Mouse (Mus musculus) large intestine, adult 2 months (tissue): ENCODE data around the gene Cdkal1. TPM values are rescaled to one million over a fixed set of nuclear protein-coding genes. Genes with fewer than 3 reads are reported as not detected.
A peak's percentile ranks its signal among the peaks of the same experiment; 100 is the strongest.

Experiments used
- DNase-seq: peaks from one replicate; pipeline ENCODE4 v3.0.0-alpha.2; 2012; ENCODE audit warnings: low read depth, low spot score
- WGBS: fragments of 180-500 bp; shearing (Covaris S2); methylation state at CpG from one replicate; pipeline ENCODE4 v1.1.7; 2018; 5-methylcytosine and 5-hydroxymethylcytosine counted together
- polyA plus RNA-seq: library from polyadenylated mRNA; depleted of rRNA; stranded (reverse); fragments of >200 nt; gene quantifications from 2 replicates; pipeline ENCODE4 v1.2.3, GENCODE M21; 2012

The Cdkal1 gene
- polyA plus RNA-seq, 1 experiment: 1.5 TPM

DNA sequence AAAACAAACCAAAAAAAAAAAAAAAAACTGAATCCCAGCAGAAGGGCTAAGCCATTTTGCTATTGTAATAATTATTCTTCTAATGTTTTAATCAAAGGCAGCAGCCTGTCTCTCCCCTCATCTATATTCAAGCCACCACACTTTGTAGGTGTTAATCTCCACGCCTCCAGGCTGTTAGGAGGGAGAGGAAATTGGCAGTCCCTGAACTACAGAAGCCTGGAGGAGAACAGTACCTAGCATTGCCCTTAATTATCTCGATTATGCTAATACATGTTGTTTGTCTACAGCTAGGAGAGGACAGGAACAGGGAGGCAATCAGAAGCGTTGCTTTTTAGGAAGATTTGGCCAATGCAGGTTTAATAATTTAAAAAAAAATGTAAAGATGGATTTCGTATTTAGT lies 659.8 kb downstream of the Cdkal1 start:
- 74% methylated on average over 4 of the region's 4 CpGs for WGBS
- no peak for DNase-seq

GRCm38 (mm10) chr13:29194946-29195345 lies 660.5 kb downstream of the Cdkal1 start:
- 73% methylated on average over 4 of the region's 4 CpGs for WGBS
- no peak for DNase-seq

GRCm38 (mm10) chr13:29192697-29193096 lies 662.8 kb downstream of the Cdkal1 start:
- 80% methylated on average over 3 of the region's 3 CpGs for WGBS

GRCm38 (mm10) chr13:29190548-29190947 lies 664.9 kb downstream of the Cdkal1 start:
- WGBS: 85% methylated on average over 7 of the region's 7 CpGs
- no peak for DNase-seq

More at GRCm38 (mm10) chr13:29192697-29193096, 662.8 kb downstream of the Cdkal1 start:
- DNase-seq: no peak

- 86% methylated on average over 5 of the region's 5 CpGs for WGBS
- no peak for DNase-seq
Measured at GRCm38 (mm10) chr13:29186748-29187147, 668.7 kb downstream of the Cdkal1 start.

DNA sequence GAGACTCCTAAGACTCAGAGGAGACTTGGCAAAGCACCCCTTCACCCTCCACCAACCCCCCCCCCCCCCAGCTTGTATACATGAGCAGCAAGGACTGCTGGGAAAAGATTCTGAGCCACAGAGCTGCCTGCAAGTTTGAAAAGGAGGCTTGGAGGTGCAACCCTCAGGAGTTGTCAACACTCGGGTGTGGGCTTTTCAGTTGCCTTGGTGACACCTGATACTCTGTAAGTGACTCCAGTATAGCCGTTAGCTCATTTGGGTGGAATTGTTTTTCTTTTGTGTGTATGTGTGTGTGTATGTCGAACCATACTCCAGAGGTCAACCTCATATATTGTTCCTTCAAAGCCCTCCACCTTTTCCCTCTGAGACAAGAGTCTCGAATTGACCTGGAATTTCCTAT lies 669.9 kb downstream of the Cdkal1 start:
- WGBS: 41% methylated on average over 4 of the region's 4 CpGs
- no peak for DNase-seq

DNA sequence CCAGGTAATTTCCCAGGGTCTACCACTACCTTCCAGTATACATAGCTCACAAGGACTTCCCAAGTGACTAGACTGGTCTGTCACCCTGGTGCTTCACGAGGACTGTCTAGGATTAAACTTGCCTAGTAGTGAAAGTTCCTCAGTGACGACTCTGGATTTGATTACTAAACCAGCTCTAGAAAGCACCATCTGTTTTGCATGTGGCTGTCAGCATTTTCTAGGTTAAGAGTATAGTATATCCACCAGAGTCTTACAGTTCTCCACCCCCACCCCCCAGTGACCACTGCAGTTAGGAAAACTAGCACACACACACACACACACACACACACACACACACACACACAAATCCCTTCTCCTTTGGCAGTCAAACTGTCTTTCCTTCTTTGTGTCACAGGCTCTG lies 670.9 kb downstream of the Cdkal1 start:
- no peak for DNase-seq
- 72% methylated on average over 2 of the region's 2 CpGs for WGBS

- no peak for DNase-seq
- WGBS: 95% methylated on average over 4 of the region's 4 CpGs
Measured at GRCm38 (mm10) chr13:29179861-29180260, 675.6 kb downstream of the Cdkal1 start.

GRCm38 (mm10) chr13:29179260-29179659 lies 676.2 kb downstream of the Cdkal1 start:
- 87% methylated on average over 4 of the region's 4 CpGs for WGBS
- DNase-seq: no peak

GRCm38 (mm10) chr13:29177889-29178486 lies 677.5 kb downstream of the Cdkal1 start:
- DNase-seq: no peak
- 15% methylated on average over 5 of the region's 5 CpGs for WGBS

- WGBS: 64% methylated on average over 1 of the region's 1 CpGs
- DNase-seq: no peak
Measured at GRCm38 (mm10) chr13:29169356-29169755, 686.1 kb downstream of the Cdkal1 start.

- 49% methylated on average over 15 of the region's 15 CpGs for WGBS
- no peak for DNase-seq
Measured at GRCm38 (mm10) chr13:29164845-29165524, 690.5 kb downstream of the Cdkal1 start.

- DNase-seq: peak; percentile 57
- WGBS: 44% methylated on average over 2 of the region's 2 CpGs
Measured at GRCm38 (mm10) chr13:29162867-29163514, 692.5 kb downstream of the Cdkal1 start.

- no peak for DNase-seq
- 31% methylated on average over 3 of the region's 3 CpGs for WGBS
Measured at GRCm38 (mm10) chr13:29162444-29162843, 693.0 kb downstream of the Cdkal1 start.

DNA sequence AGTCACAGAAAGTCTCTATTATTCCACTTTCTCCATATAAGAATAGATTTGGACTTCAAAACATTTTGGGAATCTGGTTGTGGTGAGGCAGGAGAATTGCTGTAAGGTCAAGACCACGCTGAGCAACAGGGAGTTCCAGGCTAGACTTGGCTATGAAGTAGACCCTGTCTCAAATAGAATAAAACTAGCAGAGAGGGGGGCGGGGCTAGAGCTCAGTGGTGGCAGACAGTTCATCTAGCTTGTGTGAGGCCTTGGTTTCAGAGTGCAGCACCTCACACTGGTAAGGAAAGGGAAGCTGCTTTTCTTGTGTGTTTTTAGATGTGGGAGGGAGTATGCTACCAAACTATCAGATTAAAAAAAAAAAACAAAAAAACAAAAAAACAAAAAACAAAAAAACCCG lies 694.0 kb downstream of the Cdkal1 start:
- WGBS: 97% methylated on average over 3 of the region's 3 CpGs

DNA sequence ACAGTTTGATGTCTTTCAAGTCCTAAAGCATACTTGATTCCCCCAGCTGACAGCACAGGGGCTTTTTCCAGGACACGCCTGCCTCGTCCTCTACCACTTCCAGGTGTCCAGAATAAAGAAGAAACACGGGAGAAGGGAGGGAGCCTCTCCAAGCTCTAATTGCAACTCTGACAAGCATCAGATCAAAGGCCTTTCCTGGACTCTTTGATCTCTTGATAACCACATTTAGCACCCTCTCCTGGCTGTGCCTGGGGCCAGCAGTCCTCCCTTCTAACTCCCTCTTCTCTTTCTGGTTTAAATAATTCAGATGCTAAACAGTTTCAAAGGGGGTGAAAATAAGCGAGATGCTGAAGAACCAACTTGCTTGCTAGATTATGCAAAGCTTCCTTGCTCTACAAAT lies 698.8 kb downstream of the Cdkal1 start:
- no peak for DNase-seq
- 35% methylated on average over 4 of the region's 4 CpGs for WGBS

More for the DNA sequence above, 694.0 kb downstream of the Cdkal1 start:
- DNase-seq: no peak

DNA sequence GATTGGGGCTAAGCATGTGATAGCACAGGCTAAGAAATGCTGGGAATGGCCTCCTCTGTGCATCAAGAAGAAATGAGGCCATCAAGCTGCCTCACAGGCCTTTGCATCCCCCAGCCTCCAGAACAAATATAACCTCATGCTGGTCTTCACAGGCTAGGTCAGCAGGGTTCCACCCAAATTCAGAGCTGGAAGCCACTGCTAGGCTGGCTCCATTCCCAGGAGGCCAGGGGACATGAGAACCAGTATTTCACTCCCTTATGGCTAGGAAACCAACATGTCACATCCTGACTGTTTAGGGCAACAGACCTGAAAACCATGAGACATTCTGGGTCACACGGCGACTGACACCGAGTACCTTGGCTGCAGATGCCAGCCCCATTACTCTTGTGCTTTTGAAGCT lies 700.2 kb downstream of the Cdkal1 start:
- 90% methylated on average over 3 of the region's 3 CpGs for WGBS
- no peak for DNase-seq

DNA sequence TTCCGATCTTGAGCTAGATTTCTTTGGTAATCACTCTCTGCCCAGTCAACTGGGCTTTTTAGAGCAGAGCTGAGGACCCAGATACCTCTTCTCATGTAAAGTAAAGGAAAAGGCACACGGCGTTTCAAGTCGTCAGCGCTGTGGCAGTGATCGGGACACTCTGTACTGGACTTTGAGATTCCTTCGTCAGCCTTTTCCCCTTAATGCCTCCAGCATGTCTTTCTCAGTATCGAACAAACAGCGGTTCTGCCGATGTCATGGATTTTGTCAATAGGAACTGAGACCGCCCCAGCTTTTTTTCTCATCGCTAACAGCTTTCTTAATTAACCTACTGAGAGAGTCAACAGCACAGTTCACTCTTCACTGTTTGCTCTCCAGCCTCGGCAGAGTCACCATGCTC lies 705.4 kb downstream of the Cdkal1 start:
- 77% methylated on average over 13 of the region's 13 CpGs for WGBS
- no peak for DNase-seq

GRCm38 (mm10) chr13:29149404-29149803 lies 706.1 kb downstream of the Cdkal1 start:
- DNase-seq: no peak
- 78% methylated on average over 6 of the region's 6 CpGs for whole genome bisulfite sequencing

- 81% methylated on average over 9 of the region's 9 CpGs for WGBS
- no peak for DNase-seq
Measured at GRCm38 (mm10) chr13:29148616-29149015, 706.9 kb downstream of the Cdkal1 start.
